Mouse (Mus musculus) layer of hippocampus, adult 8-10 months (tissue): Measurements from ENCODE around the gene Rapgef4. TPM values are rescaled to one million over a fixed set of nuclear protein-coding genes. Genes with fewer than 3 reads are reported as not detected.

Source experiments
- DNase-seq, 2 experiments: peaks; one replicate each; pipeline ENCODE4 v3.0.0; 2022; ENCODE audit warnings: low spot score in 2 of 2
- total RNA-seq, 4 experiments: library from RNA; stranded (reverse); gene quantifications; 2 replicates each; pipeline ENCODE4 v1.2.4; 2022

Rapgef4 gene
- total RNA-seq, 4 experiments from 2014 or later: 363 to 430 (median 401) TPM

GRCm38 (mm10) chr2:72074999-72075561 lies 94.0 kb downstream of the Rapgef4 start:
- DNase-seq: no peak

GRCm38 (mm10) chr2:72077490-72078139 lies 96.6 kb downstream of the Rapgef4 start:
- DNase-seq: no peak

- DNase-seq: no peak
Measured at GRCm38 (mm10) chr2:72078140-72078521, 97.1 kb downstream of the Rapgef4 start.

- DNase-seq: no peak
Measured at GRCm38 (mm10) chr2:72079110-72079509, 98.1 kb downstream of the Rapgef4 start.

- DNase-seq: no peak
Measured at GRCm38 (mm10) chr2:72082846-72083245, 101.8 kb downstream of the Rapgef4 start.

GRCm38 (mm10) chr2:72088886-72089285 lies 107.8 kb downstream of the Rapgef4 start:
- DNase-seq: no peak

- DNase-seq: no peak
Measured at GRCm38 (mm10) chr2:72090061-72090460, 109.0 kb downstream of the Rapgef4 start.

GRCm38 (mm10) chr2:72092046-72092445 lies 111.0 kb downstream of the Rapgef4 start:
- DNase-seq: no peak

GRCm38 (mm10) chr2:72093402-72094037 lies 112.5 kb downstream of the Rapgef4 start:
- no peak for DNase-seq

GRCm38 (mm10) chr2:72094038-72094437 lies 113.0 kb downstream of the Rapgef4 start:
- DNase-seq: no peak

GRCm38 (mm10) chr2:72094446-72094845 lies 113.4 kb downstream of the Rapgef4 start:
- DNase-seq: no peak

GRCm38 (mm10) chr2:72095002-72095401 lies 114.0 kb downstream of the Rapgef4 start:
- DNase-seq: no peak

- DNase-seq: no peak
Measured at GRCm38 (mm10) chr2:72096345-72096744, 115.3 kb downstream of the Rapgef4 start.

- no peak for DNase-seq
Measured at GRCm38 (mm10) chr2:72098366-72098765, 117.3 kb downstream of the Rapgef4 start.

GRCm38 (mm10) chr2:72104604-72105003 lies 123.6 kb downstream of the Rapgef4 start:
- no peak for DNase-seq

- no peak for DNase-seq
Measured at GRCm38 (mm10) chr2:72107525-72108180, 126.6 kb downstream of the Rapgef4 start.

- DNase-seq: peak; percentile 44 to 51
Measured at GRCm38 (mm10) chr2:72108448-72109312, 127.6 kb downstream of the Rapgef4 start.

- no peak for DNase-seq
Measured at GRCm38 (mm10) chr2:72110404-72110803, 129.4 kb downstream of the Rapgef4 start.

GRCm38 (mm10) chr2:72113716-72114115 lies 132.7 kb downstream of the Rapgef4 start:
- DNase-seq: no peak

- DNase-seq: no peak
Measured at GRCm38 (mm10) chr2:72114148-72114559, 133.1 kb downstream of the Rapgef4 start.

GRCm38 (mm10) chr2:72116103-72116502 lies 135.1 kb downstream of the Rapgef4 start:
- DNase-seq: no peak
